Mouse (Mus musculus): Measurements from ENCODE around the gene Dgkg.

The Dgkg gene

GRCm38 (mm10) chr16:22438441-22439373, 218.3 kb downstream of the Dgkg start:
- no peak for DNase-seq (ENCODE audit: low read depth, low spot score)

GRCm38 (mm10) chr16:22436106-22436505, 220.9 kb downstream of the Dgkg start:
- no peak for DNase-seq (ENCODE audit: low read depth, low spot score)

- DNase-seq (ENCODE audit: low read depth, low spot score): no peak
Observed at GRCm38 (mm10) chr16:22434530-22434929, 222.5 kb downstream of the Dgkg start.

- DNase-seq (ENCODE audit: low read depth, low spot score): no peak
Observed at GRCm38 (mm10) chr16:22433944-22434343, 223.1 kb downstream of the Dgkg start.

- no peak for DNase-seq (ENCODE audit: low read depth, low spot score)
Observed at GRCm38 (mm10) chr16:22431773-22432172, 225.2 kb downstream of the Dgkg start.

- DNase-seq (ENCODE audit: low read depth, low spot score): no peak
Observed at GRCm38 (mm10) chr16:22431335-22431734, 225.7 kb downstream of the Dgkg start.

- no peak for DNase-seq (ENCODE audit: low read depth, low spot score)
Observed at GRCm38 (mm10) chr16:22430211-22430951, 226.6 kb downstream of the Dgkg start.

GRCm38 (mm10) chr16:22429377-22429776, 227.6 kb downstream of the Dgkg start:
- DNase-seq (ENCODE audit: low read depth, low spot score): no peak

GRCm38 (mm10) chr16:22428853-22429341, 228.1 kb downstream of the Dgkg start:
- no peak for DNase-seq (ENCODE audit: low read depth, low spot score)

GRCm38 (mm10) chr16:22426866-22427265, 230.2 kb downstream of the Dgkg start:
- DNase-seq (ENCODE audit: low read depth, low spot score): no peak

GRCm38 (mm10) chr16:22422256-22422655, 234.8 kb downstream of the Dgkg start:
- DNase-seq (ENCODE audit: low read depth, low spot score): no peak

Measured in retina, adult 2 months (tissue).